Mouse (Mus musculus) CD8-positive naive resting alpha-beta T cell, adult 2 months (primary cell): ENCODE results near the gene Gm11939.
"Not testable (repeated sequence)": the region's sequence is repeated elsewhere in the genome, so short reads cannot be mapped to it uniquely, and the experiment has no call there.

ENCODE experiments used
- DNase-seq, 2 experiments: peaks; one replicate each; pipeline ENCODE4 v3.0.0; 2022; ENCODE audit warnings: low read depth in 2 of 2, low spot score in 2 of 2

Gm11939 gene

DNA sequence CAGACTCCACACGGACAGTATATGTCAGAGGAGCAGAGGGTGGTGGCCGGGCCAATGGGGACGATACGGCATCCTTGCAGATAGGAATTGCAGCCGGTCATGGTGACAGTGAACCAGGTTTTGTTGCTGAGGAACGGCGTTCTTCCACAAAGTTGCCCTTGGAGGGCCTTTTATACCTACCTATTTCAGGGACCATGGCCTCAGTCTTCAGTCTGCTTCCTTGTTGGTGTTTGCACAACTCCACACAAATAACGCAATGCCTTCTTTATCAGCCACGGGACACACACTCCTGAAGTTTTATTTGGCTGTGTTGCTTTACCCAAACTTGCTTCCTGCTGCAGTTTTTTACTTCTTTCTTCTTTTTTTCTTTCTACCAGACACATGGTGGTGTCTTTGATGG lies at the start of gene Gm11939:
Gene Gm11939 (minus strand): TSS at position 101 of the 400 bp plus-strand sequence.
- no peak for DNase-seq

DNA sequence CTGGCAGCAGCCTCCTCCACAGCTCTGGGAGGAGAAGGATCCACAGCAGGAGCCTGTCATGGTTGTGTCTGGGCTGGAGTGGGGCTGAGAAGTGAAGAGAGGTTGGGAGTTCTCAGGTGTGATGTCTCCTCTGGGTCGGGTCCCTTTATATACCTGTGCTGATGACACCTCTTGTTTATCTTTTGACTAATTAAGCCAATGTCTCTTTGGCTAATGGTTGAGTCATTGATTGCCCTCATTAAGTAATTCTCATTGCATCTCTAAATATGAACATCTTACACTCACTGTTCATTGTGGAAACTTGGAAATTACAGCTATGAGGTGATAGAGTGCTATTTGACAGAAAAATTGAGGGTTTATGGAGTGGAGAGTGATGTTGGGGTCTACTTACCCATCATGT lies 43.9 kb upstream of the Gm11939 start, which contains the start of gene Gm11938:
Gene Gm11938 (minus strand): TSS at position 101 of the 400 bp plus-strand sequence.
- not testable (repeated sequence) for DNase-seq

DNA sequence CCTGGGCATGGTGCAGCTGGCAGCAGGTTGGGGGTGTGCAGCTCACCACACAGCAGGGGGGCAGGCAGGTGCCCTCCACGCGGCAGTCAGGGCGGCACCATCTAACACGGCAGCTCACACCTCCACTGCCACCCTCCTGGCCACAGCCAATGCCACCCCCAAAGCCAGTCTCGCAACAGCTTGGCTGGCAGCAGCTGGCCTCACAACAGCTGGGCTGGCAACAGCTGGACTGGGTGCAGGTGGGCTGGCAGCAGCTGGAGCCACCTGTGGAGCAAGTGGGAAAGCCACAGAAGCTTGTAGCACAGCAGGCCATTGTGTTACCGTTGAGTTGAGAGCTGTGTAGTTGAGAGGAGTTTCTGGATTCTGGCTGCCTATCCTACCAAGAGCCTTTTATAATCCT lies 38.5 kb upstream of the Gm11939 start, which contains the start of gene Krtap9-3:
Gene Krtap9-3 (minus strand): TSS at position 364 of the 400 bp plus-strand sequence.
- not testable (repeated sequence) for DNase-seq

DNA sequence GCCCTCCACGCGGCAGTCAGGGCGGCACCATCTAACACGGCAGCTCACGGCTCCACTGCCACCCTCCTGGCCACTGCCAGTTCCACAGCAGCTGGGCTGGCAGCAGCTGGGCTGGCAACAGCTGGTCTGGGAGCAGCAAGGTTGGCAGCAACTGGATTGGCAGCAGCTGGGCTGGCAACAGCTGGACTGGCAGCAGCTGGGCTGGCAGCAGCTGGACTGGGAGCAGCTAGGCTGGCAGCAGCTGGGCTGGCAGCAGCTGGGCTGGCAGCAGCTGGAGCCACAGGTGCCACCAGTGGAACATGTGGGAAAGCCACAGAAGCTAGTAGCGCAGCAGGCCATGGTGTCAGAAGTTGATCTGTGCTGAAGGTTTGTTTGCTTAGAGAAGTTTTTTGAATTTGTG lies 31.7 kb upstream of the Gm11939 start, which contains the start of gene Krtap1-3:
Gene Krtap1-3 (minus strand): TSS at position 359 of the 400 bp plus-strand sequence.
- DNase-seq: no peak

DNA sequence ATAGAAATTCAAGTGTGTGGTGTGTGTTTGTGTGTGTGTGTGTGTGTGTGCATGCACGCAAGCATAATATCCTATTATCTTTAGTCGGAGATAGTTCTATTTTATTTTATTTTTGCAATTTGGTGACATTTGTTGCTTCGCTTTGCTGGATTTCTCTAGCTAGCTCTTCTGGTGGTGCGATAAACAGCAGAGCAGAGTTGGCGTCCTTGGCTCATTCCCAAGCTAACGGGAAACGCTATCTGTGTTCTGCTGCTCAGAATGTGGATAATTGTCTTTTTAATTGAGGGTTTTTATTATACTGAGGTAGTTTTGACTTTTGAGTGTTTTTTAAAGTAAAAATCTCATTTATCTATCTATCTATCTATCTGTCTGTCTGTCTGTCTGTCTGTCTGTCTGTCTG lies 25.8 kb upstream of the Gm11939 start:
- no peak for DNase-seq

DNA sequence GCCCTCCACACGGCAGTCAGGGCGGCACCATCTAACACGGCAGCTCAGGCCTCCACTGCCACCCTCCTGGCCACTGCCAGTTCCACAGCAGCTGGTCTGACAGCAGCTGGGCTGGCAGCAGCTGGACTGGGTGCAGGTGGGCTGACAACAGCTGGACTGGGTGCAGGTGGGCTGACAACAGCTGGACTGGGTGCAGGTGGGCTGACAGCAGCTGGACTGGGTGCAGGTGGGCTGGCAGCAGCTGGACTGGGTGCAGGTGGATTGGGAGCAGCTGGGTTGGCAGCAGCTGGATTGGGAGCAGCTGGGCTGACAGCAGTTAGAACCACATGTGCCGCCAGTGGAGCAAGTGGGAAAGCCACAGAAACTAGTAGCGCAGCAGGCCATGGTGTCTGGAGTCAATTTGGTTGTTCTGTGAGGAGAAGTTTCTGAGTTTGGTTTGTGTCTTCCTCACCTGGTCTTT lies 24.0 kb upstream of the Gm11939 start, which contains the start of gene Krtap1-4:
Gene Krtap1-4 (minus strand): TSS at position 410 of the 460 bp plus-strand sequence.
- no peak for DNase-seq

DNA sequence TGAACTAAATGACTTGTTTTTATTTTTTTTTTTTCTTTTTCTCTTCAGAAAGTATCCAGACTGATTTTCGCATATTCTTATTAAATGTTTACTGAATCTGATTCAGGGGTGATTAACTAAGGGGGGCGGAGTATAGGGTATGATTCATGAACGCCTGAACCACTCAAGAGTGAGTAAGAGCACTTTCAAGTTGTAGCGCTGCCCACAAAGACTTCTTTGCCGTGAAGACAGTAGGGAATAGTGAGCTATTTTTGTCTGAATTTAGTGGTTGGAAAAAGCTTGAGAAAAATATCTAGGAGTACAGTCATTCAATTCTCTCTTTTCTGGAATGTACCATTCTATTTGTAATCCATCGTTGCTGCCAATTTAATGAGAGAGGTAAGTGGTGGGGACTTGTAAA lies 22.3 kb upstream of the Gm11939 start:
- DNase-seq: no peak

DNA sequence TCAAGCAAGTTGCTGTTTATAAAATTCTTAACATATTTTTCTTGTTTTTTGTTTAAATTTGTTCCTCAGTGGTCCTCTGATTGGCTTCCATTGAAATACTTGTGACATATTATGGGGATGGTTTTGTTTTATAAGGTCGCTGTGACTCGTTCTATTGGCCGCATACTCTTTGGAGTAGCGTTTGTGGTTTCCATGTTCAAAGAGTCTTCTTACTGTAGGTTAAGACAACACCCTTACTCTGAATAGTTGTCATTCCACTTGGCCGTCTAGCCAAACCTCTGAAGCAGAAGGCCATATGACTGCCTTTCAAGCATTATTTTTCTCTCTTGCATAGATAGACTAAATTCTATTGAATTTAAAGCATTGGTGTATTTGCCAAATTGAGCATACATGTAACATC lies 21.8 kb upstream of the Gm11939 start:
- no peak for DNase-seq

DNA sequence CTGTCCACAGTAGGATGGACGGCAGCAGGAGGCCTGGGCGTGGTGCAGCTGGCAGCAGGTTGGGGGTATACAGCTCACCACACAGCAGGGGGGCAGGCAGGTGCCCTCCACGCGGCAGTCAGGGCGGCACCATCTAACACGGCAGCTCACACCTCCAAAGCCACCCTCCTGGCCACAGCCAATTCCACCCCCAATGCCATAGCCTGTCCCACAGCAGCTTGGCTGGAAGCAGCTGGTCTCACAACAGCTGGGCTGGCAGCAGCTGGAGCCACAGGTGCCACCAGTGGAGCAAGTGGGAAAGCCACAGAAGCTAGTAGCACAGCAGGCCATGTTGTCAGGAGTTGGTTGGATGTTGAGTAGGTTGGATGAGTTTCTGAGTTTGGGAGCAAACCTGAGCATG lies 21.4 kb upstream of the Gm11939 start, which contains the start of gene Krtap1-5:
Gene Krtap1-5 (minus strand): TSS at position 381 of the 400 bp plus-strand sequence.
- no peak for DNase-seq

DNA sequence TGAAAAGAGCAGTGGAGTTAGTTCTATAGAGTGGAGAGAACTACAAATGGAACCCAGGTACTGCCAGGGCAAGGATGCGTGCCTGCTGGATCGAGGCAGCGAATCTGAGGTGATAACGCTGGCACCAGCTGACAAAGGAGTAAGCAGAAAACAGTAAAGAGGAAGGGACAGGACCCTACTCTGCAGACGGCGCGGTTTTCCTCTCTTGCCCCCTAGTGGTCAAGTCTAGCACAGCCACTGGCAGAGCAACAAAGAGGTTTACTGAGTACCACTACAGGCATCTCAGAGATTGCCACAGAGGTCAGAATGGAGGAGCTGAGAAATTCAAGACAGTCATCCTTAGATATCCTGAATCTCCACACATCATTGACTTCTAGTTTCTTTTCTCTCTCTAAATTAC lies 14.8 kb upstream of the Gm11939 start:
- peak; percentile 11 to 34 for DNase-seq

DNA sequence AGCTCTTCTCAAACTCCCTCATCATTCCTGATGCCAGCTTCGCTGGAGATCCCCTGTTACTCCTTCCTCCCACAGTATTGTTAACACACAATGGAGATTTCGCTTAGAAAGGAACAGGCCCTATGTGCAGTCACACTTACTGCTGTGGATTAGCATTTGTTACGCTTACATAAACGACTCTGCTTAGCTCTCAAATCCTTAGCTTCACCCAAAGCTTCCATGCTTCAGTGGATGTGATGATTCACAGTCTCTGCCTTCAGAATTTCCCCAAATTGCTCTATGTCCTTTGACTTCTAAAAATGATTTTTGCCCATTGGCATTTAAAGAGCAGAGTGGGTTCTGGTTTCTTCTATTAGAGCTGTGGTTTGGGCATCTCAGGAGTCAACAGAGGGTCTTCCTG lies 13.9 kb upstream of the Gm11939 start:
- no peak for DNase-seq

DNA sequence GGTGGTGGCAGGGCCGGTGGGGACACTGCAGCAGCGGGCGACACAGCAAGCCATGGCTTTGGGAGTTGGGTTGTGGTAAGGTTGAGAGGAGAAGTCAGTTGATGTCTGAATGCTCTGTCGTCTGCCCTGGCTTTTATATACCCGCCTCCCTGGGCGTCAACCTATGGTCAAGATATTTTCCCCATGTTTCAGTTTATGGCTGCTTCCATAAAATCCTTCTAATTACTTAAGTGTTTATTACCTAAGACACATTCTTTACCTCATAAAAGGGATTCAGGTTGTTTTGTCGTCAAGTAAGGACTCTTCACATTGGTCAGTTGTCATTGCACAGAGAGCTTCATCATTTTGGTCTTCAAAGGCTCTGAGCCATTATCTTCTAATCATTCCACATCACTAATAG lies 7.3 kb upstream of the Gm11939 start, which contains the start of gene Krtap3-1:
Gene Krtap3-1 (minus strand): TSS at position 101 of the 400 bp plus-strand sequence.
- DNase-seq: no peak

DNA sequence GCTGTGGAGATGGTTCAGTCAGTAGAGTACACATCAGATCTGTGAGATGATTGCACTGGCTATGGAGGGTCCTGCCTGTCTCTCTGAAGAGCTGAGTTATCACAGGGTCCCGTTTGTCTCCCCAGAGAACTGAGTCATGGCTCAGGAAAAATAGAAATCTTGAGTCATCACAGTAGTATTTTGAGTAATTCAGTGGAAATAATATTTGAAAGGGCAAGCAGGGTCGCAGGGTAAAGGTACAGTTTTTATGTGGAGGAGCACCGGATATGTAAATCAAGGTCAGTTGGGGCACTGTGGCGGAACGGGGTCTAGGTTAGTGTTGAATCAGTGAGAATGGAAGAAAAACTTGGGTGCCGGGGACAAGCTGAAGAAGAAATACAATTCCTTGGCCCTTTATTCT lies 3.3 kb upstream of the Gm11939 start:
- DNase-seq: no peak

DNA sequence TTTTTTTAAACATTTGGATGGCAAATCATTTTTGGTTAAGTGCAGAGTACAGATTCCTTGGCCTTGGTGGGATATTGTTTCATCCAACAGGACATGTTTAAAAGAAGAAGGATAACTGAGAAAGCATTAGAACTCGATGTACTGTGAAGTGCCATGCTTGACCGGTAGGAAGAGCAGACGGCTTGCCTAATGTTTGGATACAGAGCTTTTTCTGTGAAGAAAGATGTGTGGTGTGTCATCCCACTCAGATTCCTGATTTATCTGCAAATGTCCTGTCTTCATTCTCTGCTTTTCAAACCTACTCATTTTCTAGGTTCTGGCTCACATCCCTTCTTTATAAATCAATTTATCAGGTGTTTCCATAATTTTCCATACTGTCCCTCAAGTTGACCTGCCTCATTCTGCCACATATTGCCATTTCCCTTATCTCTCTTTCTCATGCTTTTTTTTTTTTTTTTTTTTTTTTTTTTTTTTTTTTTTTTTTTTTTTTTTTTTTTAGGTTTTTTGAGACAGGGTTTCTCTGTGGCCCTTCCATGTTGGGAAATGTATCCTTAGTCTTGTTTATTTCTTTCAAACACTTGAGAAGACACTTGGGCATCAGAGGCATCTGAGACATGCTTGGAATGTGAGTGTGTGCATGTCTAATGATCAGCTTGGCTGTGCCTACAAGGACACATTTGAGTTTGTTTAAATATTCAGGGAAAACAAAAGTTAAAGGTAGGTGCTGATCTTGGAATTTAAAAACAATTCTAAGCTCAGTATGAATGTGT lies 1.1 kb downstream of the Gm11939 start:
- no peak for DNase-seq

DNA sequence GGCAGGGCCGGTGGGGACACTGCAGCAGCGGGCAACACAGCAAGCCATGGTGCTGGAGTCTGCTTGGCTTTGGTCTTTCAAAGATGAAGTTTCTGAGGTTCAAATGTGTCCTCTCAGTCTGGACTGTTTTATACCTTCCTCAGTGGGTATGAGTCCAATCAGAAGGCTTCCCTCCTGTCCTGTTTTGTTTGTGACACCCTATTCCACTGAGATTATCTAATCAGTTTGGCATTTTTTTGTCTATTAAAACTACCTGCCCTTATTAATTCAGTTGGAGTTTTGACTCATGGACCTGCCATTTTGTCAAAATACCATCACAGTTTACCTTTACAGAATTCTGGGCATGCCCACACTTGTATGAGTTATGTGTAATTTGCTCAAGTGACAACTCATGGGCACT lies 2.5 kb downstream of the Gm11939 start, which contains the start of gene Krtap3-2:
Gene Krtap3-2 (minus strand): TSS at position 101 of the 400 bp plus-strand sequence.
- no peak for DNase-seq

DNA sequence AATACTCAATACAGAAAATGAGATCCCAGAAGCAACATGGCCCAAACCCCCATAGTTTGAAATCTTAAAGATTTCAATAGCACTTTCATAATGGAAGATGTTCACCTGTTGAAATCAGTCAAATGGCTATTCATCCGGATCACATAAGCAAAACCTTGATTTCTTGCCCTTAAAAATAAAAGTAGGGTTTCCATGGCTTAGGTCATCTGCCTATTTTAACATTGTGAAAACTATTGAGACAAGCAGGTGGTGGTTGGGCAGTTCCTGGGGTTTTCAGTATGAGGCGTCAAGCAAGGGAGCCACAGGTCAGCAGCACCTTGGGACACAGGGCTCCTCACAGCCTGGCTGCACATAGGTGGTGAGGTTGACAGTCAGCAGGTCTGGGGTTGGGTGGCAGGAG lies 3.1 kb downstream of the Gm11939 start:
- no peak for DNase-seq

DNA sequence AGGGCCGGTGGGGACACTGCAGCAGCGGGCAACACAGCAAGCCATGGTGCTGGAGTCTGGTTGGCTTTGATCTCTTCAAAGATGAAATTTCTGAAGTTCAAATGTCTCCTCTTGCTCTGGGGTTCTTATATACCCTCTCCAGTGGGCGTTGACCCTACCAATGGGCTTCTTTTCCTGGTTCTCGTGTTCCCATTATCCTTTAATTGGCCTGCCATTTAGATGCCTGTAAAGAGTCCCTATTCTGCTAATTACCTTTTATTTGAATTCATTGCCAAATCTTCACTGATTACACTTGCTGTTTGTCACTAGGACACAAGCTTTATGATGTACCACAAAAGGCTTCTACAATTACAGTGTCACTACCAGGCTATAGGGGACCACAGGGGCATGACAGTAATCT lies 8.5 kb downstream of the Gm11939 start, which contains the start of gene Krtap3-3:
Gene Krtap3-3 (minus strand): TSS at position 101 of the 400 bp plus-strand sequence.
- DNase-seq: no peak

DNA sequence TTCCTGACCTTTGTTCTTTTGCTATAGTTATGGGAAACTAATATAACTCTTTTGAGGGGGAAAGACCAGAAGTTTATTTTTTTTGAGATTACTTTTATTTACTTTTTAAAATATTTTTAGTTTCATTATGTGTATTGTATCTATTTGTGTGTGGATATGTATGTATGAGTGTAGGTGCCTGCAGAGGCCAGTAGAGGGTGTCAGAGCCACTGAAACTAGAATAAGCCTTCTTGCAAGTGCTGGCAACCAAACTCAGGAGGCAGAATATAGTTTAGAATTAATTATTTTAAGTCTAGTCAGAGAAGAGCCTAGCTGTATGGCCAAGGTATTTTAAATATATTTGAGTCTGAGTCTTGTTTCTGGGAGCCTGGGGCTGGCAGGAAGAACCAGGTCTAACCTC lies 11.4 kb downstream of the Gm11939 start:
- no peak for DNase-seq

DNA sequence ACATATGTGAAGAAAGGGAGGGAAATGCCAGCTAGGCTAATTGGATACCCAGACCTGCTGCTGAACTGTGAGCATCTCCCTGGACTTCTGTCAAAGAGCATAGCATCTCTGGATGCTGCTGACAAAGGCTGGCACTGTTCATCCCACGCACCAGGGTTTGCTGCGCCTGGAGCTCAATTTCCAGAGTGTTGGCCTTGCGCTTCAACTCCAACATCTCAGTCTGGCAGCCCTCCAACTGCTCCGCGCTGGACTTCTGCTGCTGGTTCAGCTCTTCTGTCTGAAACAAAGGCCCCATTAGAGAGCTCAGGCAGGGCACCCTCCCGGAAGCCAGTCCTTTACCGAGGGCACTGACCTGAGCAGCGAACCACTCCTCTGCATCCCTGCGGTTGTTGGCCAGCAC lies 19.5 kb downstream of the Gm11939 start:
- DNase-seq: no peak

DNA sequence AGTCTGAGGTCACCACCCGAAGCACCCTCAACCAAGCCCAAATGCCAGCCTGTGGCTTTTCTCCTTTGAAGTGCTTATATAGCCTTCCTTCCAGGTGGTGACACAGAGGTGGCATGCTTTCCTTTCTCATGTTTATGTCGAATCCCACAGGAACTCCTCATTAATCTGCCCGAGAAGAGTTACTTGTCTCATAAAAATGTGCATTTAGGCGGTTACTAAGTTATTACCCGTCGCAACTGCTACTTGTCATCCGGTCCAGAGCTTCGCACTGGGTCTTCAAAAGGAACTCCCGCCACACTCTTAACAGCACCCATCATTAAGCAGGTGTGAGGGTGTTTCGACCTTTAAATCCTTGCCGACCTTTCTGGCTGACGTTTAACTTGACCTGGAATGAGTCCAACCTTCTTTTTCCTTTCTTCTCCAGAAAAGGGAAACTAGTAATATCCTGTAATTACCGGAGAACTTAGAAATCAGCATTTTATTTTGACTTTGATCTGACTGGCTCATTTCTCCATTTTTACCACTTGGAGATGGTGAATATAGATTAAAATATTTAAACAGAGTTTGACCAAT lies 37.9 kb downstream of the Gm11939 start, which contains the start of gene Krt39:
Gene Krt39 (minus strand): TSS at position 51 of the 573 bp plus-strand sequence.
- no peak for DNase-seq

DNA sequence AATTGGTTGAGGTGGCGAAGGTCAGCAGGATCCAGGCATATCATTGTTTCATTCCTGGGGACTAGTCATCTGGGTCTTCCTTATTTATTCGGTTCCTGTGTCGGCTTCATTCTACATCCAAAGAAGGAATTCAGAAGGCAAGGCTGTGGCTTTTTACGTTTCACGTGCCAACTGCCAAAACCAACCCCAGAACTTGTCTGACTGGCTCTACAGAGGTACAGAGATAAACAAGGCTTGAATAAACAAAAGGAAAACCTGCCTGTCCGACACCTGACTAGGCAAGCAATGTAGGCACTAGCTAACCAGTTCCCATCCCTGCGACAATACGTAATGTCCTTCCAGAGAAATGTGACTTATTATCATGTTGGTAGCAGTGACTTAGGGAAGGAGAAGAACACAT lies 45.2 kb downstream of the Gm11939 start:
- no peak for DNase-seq
